Mouse (Mus musculus) liver, postnatal 0 days (tissue): ENCODE results near the gene Uap1.

Source experiments
- CTCF ChIP-seq: sonication (generic); IDR thresholded peaks from 2 replicates; pipeline ENCODE4 v1.5.1; 2016; ENCODE audit warnings: antibody characterized with exemption, low read depth
- EP300 ChIP-seq: IDR thresholded peaks from 2 replicates; pipeline ENCODE4 v1.6.1; 2016; ENCODE audit warnings: antibody characterized with exemption, low read depth, mild to moderate bottlenecking

- TF ChIP-seq CTCF (no peak), EP300 (no peak)
Measured at GRCm38 (mm10) chr1:170223276-170223675, 48.5 kb upstream of the Uap1 start.
